ENCODE assay signal across 29 mouse cellular contexts in genomic region chr10:54797306-54797705, GRCm38 (mm10).
DNase-seq lines count a peak whose midpoint lies in the region; ATAC-seq lines count a peak whose summit lies in the region.
"Had no signal": no experiment of that assay in that cellular context is flagged by ENCODE, and none has a peak within 500 bp of the region (broad histone marks: within the 10 kb centered on the region; RNA-seq: fewer than 3 reads in every experiment).

No protein-coding gene starts in this region.

- DNase-seq in layer of hippocampus, adult 18-20 months (ENCODE audit: low spot score in 2 of 2): peak; percentile 17 to 56
- DNase-seq in layer of hippocampus, postnatal 25 days (ENCODE audit: extremely low spot score in 1 of 2, low spot score in 1 of 2): no peak
- peak; percentile 9 for DNase-seq in right cerebral cortex, adult 18-20 months
- no peak for DNase-seq in right cerebral cortex, postnatal 4 days
- peak; percentile 51 for DNase-seq in layer of hippocampus, adult 9-11 months
- no peak for DNase-seq in thymus, postnatal 4 days
- DNase-seq: adrenal gland, postnatal 10 days; adrenal gland, postnatal 36 days; B cell, adult 2 months; cerebellum, adult 11 months; cerebellum, adult 2 months; cerebellum, postnatal 10 days; cerebellum, postnatal 36 days; embryo, embryonic 11 days; gastrocnemius, postnatal 10 days; gastrocnemius, postnatal 36 days; heart, adult 2 months had no signal

- no peaks in the 10 kb centered on the region for H3K27me3 ChIP-seq in forebrain, embryonic 12.5 days
- H3K27me3 ChIP-seq: CH12.LX; embryonic facial prominence, embryonic 13.5 days; forebrain, embryonic 13.5 days; hindbrain, embryonic 12.5 days; hindbrain, embryonic 15.5 days had no signal

- H3K9ac ChIP-seq in forebrain, embryonic 12.5 days: no peak overlapping the region
- H3K9ac ChIP-seq: embryonic facial prominence, embryonic 13.5 days; forebrain, embryonic 13.5 days; hindbrain, embryonic 12.5 days; hindbrain, embryonic 15.5 days had no signal

- no peaks in the 10 kb centered on the region for H3K36me3 ChIP-seq in forebrain, embryonic 12.5 days (replicated peaks)
- H3K36me3 ChIP-seq: embryonic facial prominence, embryonic 10.5 days; embryonic facial prominence, embryonic 13.5 days; G1E; hindbrain, embryonic 12.5 days; hindbrain, embryonic 15.5 days had no signal

- H3K27ac ChIP-seq in forebrain, embryonic 12.5 days: no peak overlapping the region
- H3K27ac ChIP-seq: embryonic facial prominence, embryonic 10.5 days; embryonic facial prominence, embryonic 13.5 days; forebrain, embryonic 13.5 days; heart, adult 2 months; hindbrain, embryonic 12.5 days; hindbrain, embryonic 15.5 days had no signal

- 74% methylated on average over 2 of the region's 2 CpGs for WGBS in forebrain, embryonic 12.5 days

- H3K4me3 ChIP-seq in forebrain, embryonic 12.5 days (replicated peaks): no peak overlapping the region
- H3K4me3 ChIP-seq: embryonic facial prominence, embryonic 10.5 days; embryonic facial prominence, embryonic 13.5 days; erythroblast, embryonic 14.5 days; forebrain, embryonic 13.5 days; heart, adult 2 months; hindbrain, embryonic 12.5 days; hindbrain, embryonic 15.5 days had no signal

- H3K4me2 ChIP-seq in forebrain, embryonic 12.5 days: no peak overlapping the region
- H3K4me2 ChIP-seq: embryonic facial prominence, embryonic 13.5 days; forebrain, embryonic 13.5 days; heart, embryonic 11.5 days; hindbrain, embryonic 12.5 days; hindbrain, embryonic 15.5 days had no signal

- ATAC-seq in forebrain, embryonic 12.5 days (ENCODE audit: low FRiP score): no peak
- ATAC-seq: forebrain, embryonic 13.5 days; forebrain, embryonic 16.5 days; Patski had no signal

- H3K4me1 ChIP-seq in forebrain, embryonic 12.5 days: no peaks in the 10 kb centered on the region
- H3K4me1 ChIP-seq: embryonic facial prominence, embryonic 10.5 days; embryonic facial prominence, embryonic 13.5 days; forebrain, embryonic 13.5 days; hindbrain, embryonic 12.5 days had no signal

- no peaks in the 10 kb centered on the region for H3K9me3 ChIP-seq in forebrain, embryonic 12.5 days
- H3K9me3 ChIP-seq: embryonic facial prominence, embryonic 10.5 days; embryonic facial prominence, embryonic 13.5 days; forebrain, embryonic 13.5 days; G1E; hindbrain, embryonic 12.5 days; hindbrain, embryonic 15.5 days had no signal

Comparison
In these comparisons a context has a peak if more than half of its experiments do, and no peak if none do; other contexts are left out.
1. DNase-seq: peak in layer of hippocampus, adult 18-20 months (2 of 2), right cerebral cortex, adult 18-20 months (single experiment) and layer of hippocampus, adult 9-11 months (single experiment); none in layer of hippocampus, postnatal 25 days (0 of 2), right cerebral cortex, postnatal 4 days (single experiment) and thymus, postnatal 4 days (single experiment).